Mouse (Mus musculus) right cerebral cortex, postnatal 10 days (tissue): ENCODE measurements around the gene Zfp710.

Experiments used
- DNase-seq, 2 experiments: peaks; one replicate each; pipeline ENCODE4 v3.0.0; 2021; ENCODE audit warnings: low spot score in 2 of 2

The Zfp710 gene

DNA sequence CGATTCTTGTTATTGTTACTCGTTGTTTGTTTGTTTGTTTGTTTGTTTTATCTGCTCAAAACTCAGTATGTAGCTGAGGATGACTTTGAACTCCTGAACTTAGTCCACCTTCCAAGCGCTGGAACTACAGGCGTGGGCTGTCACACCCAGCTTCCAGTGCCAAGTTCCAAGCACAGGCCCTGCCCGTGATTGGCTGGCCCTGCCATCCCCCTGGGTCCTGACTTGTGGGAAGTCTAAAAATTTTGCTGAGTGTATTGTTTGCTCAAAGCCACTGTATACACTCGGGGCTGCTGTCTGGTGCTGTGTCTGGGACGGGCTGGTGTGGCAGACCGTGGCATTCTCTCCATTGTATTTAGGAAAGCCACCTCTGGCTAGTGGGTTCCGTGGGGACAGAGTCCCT is 53.2 kb downstream of the Zfp710 start:
- DNase-seq = peak in 1 of 2 experiments; percentile 39

DNA sequence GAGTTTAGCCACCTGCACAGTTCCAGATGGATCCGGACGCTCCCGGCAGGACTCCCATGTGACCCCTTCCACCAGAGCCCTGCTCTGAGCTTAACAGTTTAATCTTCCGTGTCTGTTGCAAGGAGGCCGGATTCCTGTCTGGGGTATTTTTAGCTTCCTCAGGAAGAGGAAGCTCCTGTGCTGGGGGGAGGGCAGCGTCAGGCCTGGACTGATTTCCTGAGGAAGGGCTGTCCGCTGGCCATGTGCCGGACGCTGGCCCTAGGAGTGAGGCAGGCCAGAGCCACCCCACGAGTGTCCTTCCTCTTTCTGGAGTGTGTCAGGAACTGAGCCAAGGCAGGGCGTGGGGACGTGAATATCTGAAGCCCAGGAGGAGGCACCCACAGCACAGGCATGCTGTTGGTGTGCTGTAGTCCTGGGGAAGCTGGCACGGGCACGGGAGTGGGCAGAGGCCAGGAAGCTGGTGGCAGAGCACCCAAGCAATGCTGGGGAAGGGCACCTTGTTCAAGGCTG is 54.2 kb downstream of the Zfp710 start:
- DNase-seq = peak; percentile 85 to 88

DNA sequence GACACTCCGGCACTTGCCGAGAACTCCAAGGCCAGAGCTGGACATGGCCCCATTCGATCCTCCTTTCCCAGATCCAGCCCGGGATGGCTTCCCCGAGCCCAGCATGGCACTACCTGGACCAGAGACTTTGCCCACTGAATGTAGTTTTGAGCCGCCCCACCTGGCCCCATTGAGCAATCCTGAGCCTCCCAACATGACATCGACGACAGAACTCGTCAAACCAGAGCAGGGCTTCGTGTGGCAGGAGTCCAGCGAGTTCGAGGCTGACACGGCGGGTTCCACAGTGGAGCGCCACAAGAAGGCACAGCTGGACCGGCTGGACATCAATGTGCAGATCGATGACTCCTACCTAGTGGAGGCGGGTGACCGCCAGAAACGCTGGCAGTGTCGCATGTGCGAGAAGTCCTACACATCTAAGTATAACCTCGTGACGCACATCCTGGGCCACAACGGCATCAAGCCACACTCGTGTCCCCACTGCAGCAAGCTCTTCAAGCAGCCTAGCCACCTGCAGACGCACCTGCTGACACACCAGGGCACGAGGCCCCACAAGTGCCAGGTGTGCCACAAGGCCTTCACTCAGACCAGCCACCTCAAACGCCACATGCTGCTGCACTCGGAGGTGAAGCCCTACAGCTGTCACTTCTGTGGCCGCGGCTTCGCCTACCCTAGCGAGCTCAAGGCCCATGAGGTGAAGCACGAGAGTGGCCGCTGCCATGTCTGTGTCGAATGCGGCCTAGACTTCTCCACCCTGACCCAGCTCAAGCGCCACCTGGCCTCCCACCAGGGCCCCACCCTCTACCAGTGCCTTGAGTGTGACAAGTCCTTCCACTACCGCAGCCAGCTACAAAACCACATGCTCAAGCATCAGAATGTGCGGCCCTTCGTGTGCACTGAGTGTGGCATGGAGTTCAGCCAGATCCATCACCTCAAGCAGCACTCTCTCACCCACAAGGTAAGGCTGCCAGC is 57.3 kb downstream of the Zfp710 start:
- DNase-seq = peak in 1 of 2 experiments; percentile 37

DNA sequence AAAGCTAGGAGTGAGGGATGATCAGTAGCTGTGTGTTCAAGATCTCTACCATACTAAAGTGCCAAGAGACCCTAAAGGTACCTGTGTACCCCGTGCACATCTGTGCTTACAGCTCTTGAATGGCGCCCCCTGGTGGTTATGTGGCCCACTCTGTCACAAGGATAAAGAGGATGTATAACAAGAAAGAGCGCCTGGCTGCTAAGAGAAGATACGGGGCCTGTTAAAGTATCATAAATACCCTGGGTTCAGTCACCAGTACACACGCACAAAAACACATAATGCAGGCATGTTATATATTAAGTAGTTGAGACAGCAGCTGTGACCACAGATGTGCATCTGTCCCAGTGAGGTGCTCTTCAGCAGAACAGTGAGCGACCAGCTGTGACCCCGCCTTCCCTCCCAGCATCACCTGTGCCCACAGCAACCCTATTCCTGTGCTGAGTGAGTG is 59.9 kb downstream of the Zfp710 start:
- peak in 1 of 2 experiments; percentile 74 for DNase-seq

DNA sequence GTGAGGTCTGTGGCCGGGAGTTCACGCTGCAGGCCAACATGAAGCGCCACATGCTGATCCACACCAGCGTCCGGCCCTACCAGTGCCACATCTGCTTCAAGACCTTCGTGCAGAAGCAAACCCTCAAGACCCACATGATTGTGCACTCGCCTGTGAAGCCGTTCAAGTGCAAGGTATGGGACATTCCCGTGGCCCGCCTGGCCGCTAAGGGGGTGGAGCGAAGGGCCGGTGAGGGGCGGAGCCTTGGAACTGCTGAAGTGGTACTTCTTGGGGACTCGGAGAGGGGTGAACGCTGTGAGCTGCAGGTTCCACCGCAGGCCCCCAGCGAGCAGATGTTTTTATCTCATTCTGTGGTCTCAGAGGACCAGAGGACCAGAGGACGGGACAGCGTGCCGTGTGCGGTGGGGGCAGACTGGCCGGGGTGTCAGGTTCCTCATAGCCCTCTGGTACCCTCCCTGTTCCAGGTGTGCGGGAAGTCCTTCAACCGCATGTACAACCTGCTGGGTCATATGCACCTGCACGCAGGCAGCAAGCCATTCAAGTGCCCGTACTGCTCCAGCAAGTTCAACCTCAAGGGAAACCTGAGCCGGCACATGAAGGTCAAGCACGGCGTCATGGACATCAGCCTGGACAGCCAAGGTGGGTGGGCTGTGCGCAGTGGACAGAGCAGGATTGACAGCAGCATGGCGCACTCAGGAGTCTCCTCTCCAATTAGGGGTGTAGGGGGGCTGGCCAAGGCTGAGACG is 61.5 kb downstream of the Zfp710 start:
- DNase-seq = no peak

DNA sequence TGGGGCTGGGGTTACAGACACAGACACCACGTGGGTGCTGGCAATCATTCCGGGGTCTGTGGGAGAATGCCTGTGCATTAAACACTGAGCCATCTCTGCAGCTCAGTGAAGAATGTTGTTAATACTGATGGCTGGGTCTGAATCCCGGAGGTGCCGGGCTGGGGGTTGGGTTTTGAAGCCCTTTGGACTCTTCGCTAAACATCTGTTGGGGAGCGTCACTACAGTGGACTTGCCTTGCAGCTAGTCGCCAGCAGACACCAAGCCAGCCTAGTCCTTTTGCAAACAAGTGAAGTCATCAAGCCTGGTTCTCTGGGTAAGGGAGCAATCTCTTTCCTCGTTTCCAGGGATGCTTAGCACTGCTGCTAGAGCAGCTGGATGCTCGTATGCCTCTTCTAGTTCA is 63.6 kb downstream of the Zfp710 start:
- no peak for DNase-seq

DNA sequence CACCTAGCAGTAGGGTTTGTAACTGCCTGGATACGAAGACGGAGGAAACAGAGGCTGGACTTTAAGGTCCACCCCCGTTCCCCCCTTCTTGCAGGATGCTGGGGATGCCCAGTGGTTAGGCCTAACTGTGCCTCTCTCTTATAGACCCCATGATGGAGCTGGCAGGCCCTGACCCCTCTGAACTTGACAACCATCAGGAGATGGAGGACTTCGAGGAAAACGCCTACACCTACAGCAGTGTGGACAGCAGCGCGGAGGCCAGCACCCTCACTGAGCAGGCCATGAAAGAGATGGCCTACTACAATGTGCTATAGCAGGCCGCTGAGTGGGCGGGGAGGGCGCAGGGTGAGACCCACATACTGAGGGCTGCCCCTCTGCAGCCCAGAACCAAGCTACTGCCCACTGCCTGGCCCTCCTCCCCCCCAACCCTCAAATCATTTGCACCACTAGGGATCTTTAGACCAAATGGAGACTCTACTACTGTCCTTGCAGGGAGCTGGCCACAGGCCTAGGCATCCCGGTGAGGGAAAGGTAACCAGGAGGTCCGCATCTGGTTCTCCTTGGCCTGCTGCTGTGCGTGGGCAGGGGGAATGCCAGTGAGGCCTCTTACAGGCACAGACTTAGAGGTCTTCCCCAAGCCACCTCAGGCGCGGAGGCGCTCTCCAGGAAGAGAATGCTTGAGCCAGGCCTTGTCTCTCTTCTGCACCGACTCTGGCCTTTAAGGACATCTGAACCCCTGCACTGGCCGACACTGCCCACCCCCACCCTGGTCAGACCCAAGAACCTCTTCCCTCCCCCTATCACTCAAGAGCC is 65.8 kb downstream of the Zfp710 start:
- no peak for DNase-seq

DNA sequence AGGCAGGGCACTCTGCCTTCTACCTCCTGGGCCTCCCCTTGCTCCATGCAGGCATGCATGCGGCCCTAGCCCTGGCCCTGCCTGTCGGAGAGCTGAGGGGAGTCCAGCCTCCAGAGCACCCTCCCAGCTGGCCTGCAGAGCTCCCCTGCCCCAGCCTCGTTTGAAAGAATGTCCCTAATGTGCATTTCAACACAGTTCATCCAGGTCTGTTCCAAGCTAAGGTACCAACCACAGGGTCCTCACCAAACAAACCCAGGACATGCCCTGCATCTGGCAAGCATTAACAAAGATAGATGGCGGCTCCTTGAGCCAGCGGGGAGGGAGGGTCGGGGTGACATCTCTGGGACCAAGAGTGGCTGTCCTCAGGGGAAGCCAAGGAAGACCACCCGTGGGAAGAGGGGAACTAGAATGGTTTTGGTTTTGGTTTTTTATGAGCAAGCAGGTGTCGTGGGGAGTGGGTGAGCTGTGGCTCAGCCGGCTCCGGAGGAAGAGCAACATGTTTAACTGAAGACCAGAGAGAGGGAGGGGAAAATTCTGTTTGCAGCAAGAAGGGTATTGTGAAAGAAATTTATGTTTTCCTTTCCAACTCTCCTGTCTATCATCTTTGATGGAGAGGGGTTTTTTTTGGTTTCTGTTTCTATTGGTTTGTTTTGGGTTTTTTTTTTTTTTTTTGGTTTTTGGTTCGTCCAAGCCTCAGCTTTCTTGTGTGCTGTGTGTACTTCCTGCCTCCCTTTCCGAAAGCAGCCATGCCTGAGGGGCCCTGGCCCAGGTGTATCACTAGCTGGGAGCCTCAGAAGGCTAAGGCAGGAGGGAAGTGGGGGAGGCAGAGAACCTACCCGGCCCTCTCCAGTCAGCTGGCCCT is 66.6 kb downstream of the Zfp710 start:
- DNase-seq = no peak

DNA sequence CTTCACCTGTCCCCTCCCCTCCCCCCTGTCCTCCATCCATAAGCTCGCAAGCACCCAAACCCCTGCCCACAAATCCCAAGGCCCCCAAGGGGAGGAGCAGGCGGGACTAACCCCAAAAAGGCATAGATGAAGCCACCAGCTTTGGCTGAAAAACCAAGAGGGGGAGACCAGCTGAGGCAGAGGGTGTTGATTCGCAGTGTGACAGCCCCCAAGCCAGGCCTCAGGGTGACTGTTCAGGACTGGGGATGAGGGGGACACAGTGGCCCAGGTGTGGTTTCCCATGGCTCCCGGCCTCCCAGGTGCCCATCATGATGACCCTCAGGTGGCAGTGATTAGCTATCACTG is 67.2 kb downstream of the Zfp710 start:
- no peak for DNase-seq

DNA sequence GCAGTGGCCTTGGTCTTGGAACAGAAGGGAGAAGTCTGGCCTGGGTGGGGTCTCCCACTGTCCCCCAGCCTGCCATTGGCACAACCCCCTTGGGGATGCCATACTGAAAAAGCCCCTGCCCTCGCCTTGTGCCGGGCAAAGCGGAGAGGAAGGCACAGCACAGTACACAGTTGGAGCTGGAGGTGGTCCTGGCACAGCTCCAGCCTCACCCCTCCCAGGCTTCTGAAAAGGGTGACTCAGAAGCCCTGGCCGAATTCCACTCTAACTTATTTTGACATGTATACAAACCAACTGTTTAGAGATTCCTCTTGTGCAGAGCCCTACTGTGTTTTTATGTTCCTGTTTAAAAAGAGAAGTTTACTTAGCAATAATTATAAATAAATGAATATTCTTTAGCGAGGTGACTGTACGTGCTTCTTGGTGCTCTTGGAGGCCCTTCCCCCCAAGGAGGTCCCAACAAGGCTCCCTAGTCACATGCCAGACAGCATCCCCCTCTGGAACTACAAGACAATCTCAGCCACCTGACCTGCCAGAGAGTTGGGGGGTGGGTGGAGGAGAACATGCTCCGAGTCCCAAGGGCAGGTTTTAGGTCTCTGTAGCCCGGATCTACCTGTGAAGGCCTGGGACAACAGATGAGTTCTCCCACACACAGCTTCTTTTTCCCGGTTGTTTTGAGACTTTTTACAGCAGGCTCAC is 67.9 kb downstream of the Zfp710 start:
- peak in 1 of 2 experiments; percentile 66 for DNase-seq

DNA sequence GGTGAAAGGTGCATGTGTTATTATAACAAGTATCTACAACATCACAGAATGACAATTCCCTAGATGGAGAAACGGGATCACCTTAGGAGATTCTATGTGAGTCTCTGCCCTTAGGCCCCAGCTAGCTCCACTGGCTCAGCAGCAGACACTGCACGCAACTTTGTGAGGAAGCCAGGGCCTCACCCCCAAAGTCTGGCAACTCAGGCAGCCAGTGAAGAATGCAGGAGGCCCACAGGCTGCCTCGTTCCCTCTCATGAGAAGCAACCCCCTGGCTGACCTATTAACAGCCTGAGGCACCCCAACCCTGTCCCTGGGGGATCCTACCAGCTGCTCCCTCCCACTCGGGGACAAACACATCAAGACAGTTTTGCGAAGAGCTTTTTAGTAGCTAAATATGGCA is 69.9 kb downstream of the Zfp710 start:
- DNase-seq = no peak

DNA sequence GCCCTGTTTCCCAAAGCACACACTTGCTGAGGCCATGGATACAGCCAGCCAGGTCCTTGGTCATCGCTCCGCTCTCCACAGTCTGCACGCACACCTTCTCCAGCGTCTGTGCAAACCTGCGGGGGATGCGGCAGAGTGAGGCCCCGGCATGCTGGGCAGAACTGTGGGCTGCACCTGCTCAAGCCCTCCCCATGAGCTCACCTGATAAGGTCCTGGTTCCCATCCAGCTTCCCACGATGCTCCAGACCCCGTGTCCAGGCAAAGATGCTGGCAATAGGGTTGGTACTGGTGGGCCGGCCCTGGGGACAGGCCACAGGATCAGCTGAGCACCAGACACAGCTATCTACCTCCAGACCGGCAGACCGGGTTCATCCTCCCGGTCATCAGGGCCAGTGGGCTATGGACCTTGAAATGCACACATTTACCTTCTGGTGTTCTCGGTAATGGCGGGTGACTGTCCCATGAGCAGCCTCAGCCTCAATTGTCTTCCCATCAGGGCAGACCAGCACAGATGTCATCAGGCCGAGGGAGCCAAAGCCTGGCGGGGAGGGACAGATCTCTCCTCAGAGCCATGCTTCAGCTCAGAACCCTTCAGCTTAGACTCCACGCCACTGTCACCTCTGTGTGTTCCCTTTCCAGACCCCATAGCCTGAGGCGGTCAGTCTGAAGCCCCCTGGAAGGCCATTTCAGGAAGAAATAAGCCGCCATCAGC is 71.1 kb downstream of the Zfp710 start:
- DNase-seq = no peak

DNA sequence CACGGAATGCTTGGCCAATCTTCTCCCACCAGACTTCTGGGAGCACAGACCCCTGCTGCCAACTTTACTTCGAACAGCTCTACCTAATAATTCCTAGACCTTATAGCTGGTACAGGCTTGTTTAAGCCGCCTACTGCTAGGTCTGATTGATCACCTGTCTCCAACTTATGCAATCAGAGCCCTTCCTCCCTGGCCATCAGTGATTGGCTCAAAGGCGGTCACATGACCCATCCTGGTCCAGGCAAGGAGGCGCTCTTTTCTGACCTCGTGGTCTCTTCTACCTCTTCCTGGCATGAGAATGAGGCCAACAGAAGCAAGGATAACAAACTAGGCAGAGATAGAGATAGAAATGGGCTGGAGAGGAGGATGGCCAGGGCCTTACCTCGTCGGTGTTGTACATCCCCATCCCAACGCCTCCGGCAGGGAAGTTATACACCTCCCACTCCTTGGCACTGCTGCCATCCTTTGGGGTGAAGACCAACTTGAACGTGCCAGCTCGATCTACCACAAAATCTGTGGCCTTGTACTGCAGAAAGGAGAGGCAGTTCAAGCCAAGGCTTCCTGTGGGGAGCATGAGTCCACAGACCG is 73.9 kb downstream of the Zfp710 start:
- DNase-seq = no peak

DNA sequence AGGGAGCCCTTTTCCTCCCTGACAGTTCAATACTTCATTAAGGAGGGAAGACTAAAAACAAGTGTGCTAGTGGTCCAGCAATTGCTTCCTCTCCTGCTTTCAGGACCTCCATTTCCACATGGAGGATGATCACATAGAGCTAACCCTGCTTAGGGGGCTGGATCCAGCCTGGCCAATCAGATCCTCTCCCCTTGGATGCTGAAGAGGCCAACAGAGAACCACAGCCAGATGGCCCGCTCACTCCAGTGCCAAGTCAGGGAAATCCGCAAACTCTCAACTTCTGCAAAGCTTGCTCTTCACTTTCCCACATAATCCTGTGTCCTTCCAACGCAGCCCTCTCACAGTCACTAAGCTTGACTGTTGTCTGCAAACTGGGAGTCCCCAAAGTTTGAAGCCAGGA is 78.7 kb downstream of the Zfp710 start:
- no peak for DNase-seq

DNA sequence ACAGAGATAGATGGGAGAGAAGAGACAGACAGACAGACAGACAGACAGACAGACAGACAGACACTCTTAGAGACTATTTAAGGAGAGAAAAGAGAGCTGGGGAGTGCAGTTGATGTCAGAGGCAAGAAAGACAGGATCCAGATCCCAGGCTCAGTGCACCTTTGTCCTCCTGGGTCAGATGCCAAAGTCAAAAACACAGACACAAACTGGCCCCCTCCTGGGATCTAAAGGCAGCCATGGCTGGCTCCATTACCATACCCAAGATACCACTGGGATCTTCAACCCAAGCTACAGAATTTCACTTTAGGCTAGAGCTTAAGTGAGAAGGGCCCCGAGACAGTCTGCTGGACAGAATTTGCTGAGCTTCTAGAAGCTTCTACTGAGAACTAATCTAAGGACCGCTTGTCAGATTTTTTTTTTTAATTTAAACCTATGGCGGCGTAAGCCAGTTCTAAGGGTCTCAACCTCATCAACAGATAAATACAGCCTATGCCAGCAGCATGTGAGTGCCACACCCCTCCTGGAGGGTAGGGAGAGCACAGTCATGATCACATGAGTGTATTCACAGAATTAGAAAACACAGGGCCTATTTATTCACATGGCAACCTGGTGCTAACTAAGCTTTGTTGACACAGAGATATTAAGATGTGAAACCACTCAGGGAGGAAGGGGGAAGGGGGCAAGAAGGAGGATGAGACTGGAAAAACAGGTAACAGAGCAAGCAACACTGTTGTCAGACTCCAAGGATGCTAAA is 81.2 kb downstream of the Zfp710 start:
- DNase-seq = no peak

DNA sequence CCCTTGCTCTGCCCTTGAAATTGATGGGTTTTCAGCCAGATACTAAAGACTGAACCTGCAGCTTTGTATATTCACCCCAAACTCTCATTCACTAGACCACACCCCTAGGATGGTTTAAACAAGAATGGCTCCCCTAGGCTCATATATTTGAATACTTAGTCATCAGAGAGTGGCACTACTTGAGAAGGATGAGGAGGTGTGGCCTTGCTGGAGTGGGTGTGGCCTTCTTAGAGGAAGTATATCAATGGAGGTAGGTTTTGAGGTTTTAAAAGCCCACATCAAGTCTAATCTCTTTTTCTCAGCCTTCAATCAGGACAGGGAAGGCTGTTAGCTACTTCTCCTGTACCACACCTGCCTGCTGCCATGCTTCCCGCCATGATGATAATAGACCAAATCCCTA is 81.8 kb downstream of the Zfp710 start:
- DNase-seq = no peak

DNA sequence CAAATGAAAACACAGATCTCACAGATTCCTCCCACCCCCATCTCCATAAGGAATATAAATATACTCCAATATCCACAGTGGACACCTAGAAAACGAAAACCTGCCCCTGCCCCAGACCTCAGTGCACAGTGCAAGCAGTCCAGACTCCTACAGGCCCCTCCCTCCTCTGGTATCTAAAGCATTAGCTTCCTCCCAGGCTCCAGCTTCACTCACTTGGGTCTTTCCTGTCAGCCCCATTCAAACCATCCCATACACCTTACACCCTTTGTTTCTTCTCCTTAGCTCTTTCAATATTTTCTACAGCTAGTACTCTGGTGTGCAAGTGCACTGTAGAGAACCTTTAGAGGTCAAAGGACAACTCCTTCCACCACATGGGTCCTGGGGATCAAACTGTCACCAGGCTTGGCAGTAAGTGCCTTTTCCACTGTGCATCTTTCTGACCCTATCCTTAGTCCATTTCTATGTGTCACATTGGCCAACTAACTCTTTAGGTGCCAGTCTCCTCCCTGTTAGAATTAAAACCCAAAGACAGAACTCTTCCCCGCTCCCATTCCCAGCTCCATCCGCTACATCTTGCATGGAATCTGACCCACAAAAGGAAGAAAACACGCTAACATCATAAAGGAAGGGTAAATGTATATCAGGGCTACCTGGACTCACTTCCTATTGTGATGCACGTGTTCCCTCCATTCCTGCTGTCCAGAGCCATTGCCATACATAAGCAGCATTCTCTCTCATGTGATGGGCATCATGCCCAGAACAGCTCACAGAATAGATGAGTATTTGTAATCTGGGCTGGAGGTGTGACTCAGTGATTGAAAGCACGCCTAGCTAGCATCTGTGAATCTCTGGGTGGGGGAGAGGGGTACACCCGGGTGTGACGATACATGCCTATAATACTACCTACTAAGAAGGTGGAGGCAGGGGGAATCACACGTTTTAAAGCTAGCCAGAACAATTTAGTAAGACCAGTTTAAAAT is 86.7 kb downstream of the Zfp710 start:
- DNase-seq = peak; percentile 46 to 77
